Mouse (Mus musculus): ENCODE results near the gene Pla1a.

GRCm38 (mm10) chr16:38399531-38400231 lies 33.3 kb downstream of the Pla1a start:
- TF ChIP-seq CTCF (IDR thresholded peaks at IDR 0.05): no peak
- TF ChIP-seq EP300 (IDR thresholded peaks at IDR 0.05): peak; percentile 43; the same call in 1 of the 2 replicates

All from lung, postnatal 0 days (tissue).